Mouse (Mus musculus) bone marrow, adult 2 months (tissue): ENCODE measurements around the gene Fgfr2.

Experiments
- CTCF ChIP-seq: fragments of 200-500 bp; IDR thresholded peaks from 2 replicates; pipeline ENCODE4 v1.5.1; 2011; ENCODE audit warnings: low read length, control low read depth; ENCODE audit not compliant: control insufficient read depth, insufficient read depth
- POLR2A ChIP-seq: fragments of 200-500 bp; IDR thresholded peaks from 2 replicates; pipeline ENCODE4 v1.6.1; 2011; ENCODE audit warnings: low read depth, mild to moderate bottlenecking, control low read depth, low read length, borderline replicate concordance; ENCODE audit not compliant: control insufficient read depth

DNA sequence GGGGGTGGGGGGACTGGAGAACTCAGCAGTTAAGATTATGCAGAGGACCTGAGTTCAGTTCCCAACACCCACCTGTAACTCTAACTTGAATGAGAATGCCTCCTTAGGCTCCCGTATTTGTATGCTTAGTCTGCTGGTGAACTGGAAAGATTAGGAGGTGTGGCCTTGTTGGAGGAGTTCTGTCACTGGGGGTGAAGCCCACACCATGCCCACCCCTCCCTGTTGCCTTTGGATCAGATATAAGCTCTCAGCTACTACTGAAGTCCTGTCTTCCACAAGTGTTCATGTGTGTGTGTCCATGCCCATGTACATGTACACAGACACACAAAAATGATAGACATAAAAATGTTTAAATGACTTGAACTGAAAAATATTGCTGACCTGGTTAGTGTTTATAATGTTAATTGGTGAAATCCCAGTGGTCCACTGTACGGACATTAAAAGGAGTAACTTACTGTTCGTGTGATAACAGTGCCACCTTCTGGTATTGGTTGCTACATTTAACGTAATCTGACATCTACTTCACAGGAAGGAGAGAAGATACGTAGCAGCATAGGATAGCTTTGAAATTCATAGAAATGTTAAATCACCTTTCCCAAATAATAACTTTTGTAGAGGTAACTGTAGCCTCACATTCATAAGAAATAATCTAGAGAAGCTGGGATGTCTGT is 2208.3 kb downstream of the Fgfr2 start:
- peak; percentile 48; the same call in 1 of the 2 replicates for TF ChIP-seq CTCF
- TF ChIP-seq POLR2A, result no peak
